Mouse (Mus musculus) small intestine, adult 2 months (tissue): ENCODE measurements around the gene Myo9b. TPM values are rescaled to one million over a fixed set of nuclear protein-coding genes. Genes with fewer than 3 reads are reported as not detected.

Source experiments
- H3K27ac ChIP-seq: fragments of 200-500 bp; 2 replicates; pipeline ENCODE4 v1.5.1; 2012; ENCODE audit warnings: low read depth, low read length, control low read depth, inconsistent platforms; ENCODE audit not compliant: insufficient read depth
- H3K27me3 ChIP-seq: fragments of 200-500 bp; 2 replicates; pipeline ENCODE4 v1.6.1; 2012; ENCODE audit warnings: mild to moderate bottlenecking, moderate library complexity, low read length, inconsistent platforms; ENCODE audit not compliant: control insufficient read depth, insufficient read depth
- H3K36me3 ChIP-seq: fragments of 200-500 bp; 2 replicates; pipeline ENCODE4 v1.6.1; 2012; ENCODE audit warnings: mild to moderate bottlenecking, low read length, control low read depth, inconsistent platforms; ENCODE audit not compliant: control insufficient read depth, insufficient read depth
- H3K4me1 ChIP-seq: fragments of 200-500 bp; 2 replicates; pipeline ENCODE4 v1.6.1; 2012; ENCODE audit warnings: low read length, inconsistent platforms, mixed read lengths; ENCODE audit not compliant: control insufficient read depth, insufficient read depth, insufficient read length
- H3K4me3 ChIP-seq: fragments of 200-500 bp; 2 replicates; pipeline ENCODE4 v1.5.1; 2012; ENCODE audit warnings: low read depth, mild to moderate bottlenecking, control low read depth, inconsistent platforms, low read length, moderate library complexity
- CTCF ChIP-seq: fragments of 200-500 bp; IDR thresholded peaks from 2 replicates; pipeline ENCODE4 v1.5.1; 2012; ENCODE audit warnings: low read depth, mild to moderate bottlenecking, control low read depth, inconsistent platforms, low read length, moderate library complexity, mixed read lengths; ENCODE audit not compliant: insufficient replicate concordance, insufficient read length; ENCODE audit errors: extremely low read depth
- POLR2A ChIP-seq: fragments of 200-500 bp; IDR thresholded peaks from 2 replicates; pipeline ENCODE4 v1.6.1; 2012; ENCODE audit warnings: low read depth, mild to moderate bottlenecking, control low read depth, inconsistent platforms, low read length, moderate library complexity
- WGBS: fragments of 180-500 bp; shearing (Covaris S2); methylation state at CpG from one replicate; pipeline ENCODE4 v1.1.7; 2018; 5-methylcytosine and 5-hydroxymethylcytosine counted together
- polyA plus RNA-seq: library from polyadenylated mRNA; depleted of rRNA; stranded (reverse); fragments of >200 nt; gene quantifications from 2 replicates; pipeline ENCODE4 v1.2.3, GENCODE M21; 2012

Myo9b gene
- polyA plus RNA-seq, 1 experiment, result 28.1 TPM

GRCm38 (mm10) chr8:71372427-71372826 is 99.9 kb downstream of the Myo9b start:
- TF ChIP-seq POLR2A (no peak), CTCF (no peak)
- Histone ChIP-seq H3K27me3 (no peaks in the 10 kb centered on the region), H3K27ac (no peak overlapping the region), H3K4me3 (no peak overlapping the region), H3K4me1 (peaks cover 28% of the 10 kb centered on the region), H3K36me3 (peaks cover 28% of the 10 kb centered on the region)
- 90% methylated on average over 12 of the region's 12 CpGs for WGBS

- H3K27me3 ChIP-seq, result no peaks in the 10 kb centered on the region
- H3K4me1 ChIP-seq, result peaks cover 28% of the 10 kb centered on the region
- H3K4me3 ChIP-seq, result no peak overlapping the region
- no peak overlapping the region for H3K27ac ChIP-seq
- TF ChIP-seq POLR2A, result no peak
- TF ChIP-seq CTCF, result no peak
- 92% methylated on average over 3 of the region's 3 CpGs for WGBS
- peaks cover 31% of the 10 kb centered on the region for H3K36me3 ChIP-seq
Measured at GRCm38 (mm10) chr8:71373000-71373399, 100.5 kb downstream of the Myo9b start.

GRCm38 (mm10) chr8:71374616-71375206 is 102.2 kb downstream of the Myo9b start:
- no peak for TF ChIP-seq CTCF
- TF ChIP-seq POLR2A, result no peak
- peaks cover 35% of the 10 kb centered on the region for H3K4me1 ChIP-seq
- no peaks in the 10 kb centered on the region for H3K27me3 ChIP-seq
- WGBS, result 79% methylated on average over 17 of the region's 17 CpGs
- H3K4me3 ChIP-seq, result no peak overlapping the region
- H3K27ac ChIP-seq, result no peak overlapping the region
- H3K36me3 ChIP-seq, result peaks cover 32% of the 10 kb centered on the region

GRCm38 (mm10) chr8:71375581-71376422 is 103.3 kb downstream of the Myo9b start:
- peak overlapping the region; percentile 53 for H3K4me3 ChIP-seq
- H3K27ac ChIP-seq, result peak overlapping the region; percentile 46
- WGBS, result 15% methylated on average over 74 of the region's 74 CpGs
- TF ChIP-seq POLR2A (no peak), CTCF (no peak)
- H3K4me1 ChIP-seq, result peaks cover 38% of the 10 kb centered on the region
- peaks cover 30% of the 10 kb centered on the region for H3K36me3 ChIP-seq
- no peaks in the 10 kb centered on the region for H3K27me3 ChIP-seq

GRCm38 (mm10) chr8:71376423-71377030 is 104.0 kb downstream of the Myo9b start:
- whole genome bisulfite sequencing, result 54% methylated on average over 8 of the region's 8 CpGs
- Histone ChIP-seq H3K27ac (no peak overlapping the region), H3K27me3 (no peaks in the 10 kb centered on the region), H3K36me3 (peaks cover 30% of the 10 kb centered on the region), H3K4me1 (peaks cover 38% of the 10 kb centered on the region), H3K4me3 (peak overlapping the region; percentile 53; the same call in 1 of the 2 replicates)
- TF ChIP-seq CTCF (no peak), POLR2A (no peak)

- Histone ChIP-seq H3K27me3 (no peaks in the 10 kb centered on the region), H3K27ac (no peak overlapping the region), H3K4me1 (peaks cover 49% of the 10 kb centered on the region), H3K36me3 (peaks cover 20% of the 10 kb centered on the region), H3K4me3 (no peak overlapping the region)
- WGBS, result 80% methylated on average over 4 of the region's 4 CpGs
- no peak for TF ChIP-seq POLR2A
- no peak for TF ChIP-seq CTCF
Measured at GRCm38 (mm10) chr8:71379008-71379407, 106.5 kb downstream of the Myo9b start.
